In genomic region chr10:127179871-127180694, GRCm38 (mm10) we compare ENCODE assay signal across 8 mouse cellular contexts. TPM values are rescaled to one million over a fixed set of nuclear protein-coding genes. Genes with fewer than 3 reads are reported as not detected.
A peak's percentile ranks its signal among the peaks of the same experiment; 100 is the strongest.
DNase-seq lines count a peak whose midpoint lies in the region; ATAC-seq and TF ChIP-seq lines count a peak whose summit lies in the region.

Gene Slc26a10, minus strand, starts transcription at chr10:127180645.

- peaks cover 7% of the 10 kb centered on the region; the same call in 1 of the 2 replicates for H3K4me1 ChIP-seq in embryonic facial prominence, embryonic 14.5 days (ENCODE audit: control insufficient read depth, insufficient read depth, low read length)
- H3K4me1 ChIP-seq in hindbrain, embryonic 10.5 days (replicated peaks) = peaks cover 65% of the 10 kb centered on the region
- H3K4me1 ChIP-seq in liver, embryonic 12.5 days = peaks cover 57% of the 10 kb centered on the region

- intact Hi-C loops in gastrocnemius, adult 2 months (cut with DNase I) = loop anchor here (5.0 to 10.0 kb wide), 2 partner anchors 32 to 155 kb away; partner anchors contain the start of gene Pip4k2c

- peak; percentile 32 for DNase-seq in gastrocnemius, adult 2 months
- no peak for DNase-seq in gastrocnemius, postnatal 10 days
- DNase-seq in CD4-positive helper T cell, adult 2 months (ENCODE audit: low read depth, low spot score) = peak; percentile 52
- peak; percentile 27 for DNase-seq in embryonic facial prominence, embryonic 14.5 days (ENCODE audit: low spot score)
- peak; percentile 35 for DNase-seq in hindbrain, embryonic 10.5 days (ENCODE audit: low spot score)
- no peak for DNase-seq in ovary, adult 18-20 months (ENCODE audit: low spot score)
- no peak for DNase-seq in thymus, postnatal 10 days (ENCODE audit: low spot score in 2 of 2)

- peak within 1 kb of the TSS; percentile 49 for H3K4me2 ChIP-seq in embryonic facial prominence, embryonic 14.5 days (ENCODE audit: low read depth, low read length)
- peak within 1 kb of the TSS; percentile 56 for H3K4me2 ChIP-seq in liver, embryonic 12.5 days

- H3K9ac ChIP-seq in embryonic facial prominence, embryonic 14.5 days (ENCODE audit: low read depth, low read length) = no peak within 1 kb of the TSS
- 0 out of 2 replicates have a peak within 1 kb of the TSS, but pooled peaks have one; percentile 1 for H3K9ac ChIP-seq in liver, embryonic 12.5 days

- H3K4me3 ChIP-seq in gastrocnemius, adult 2 months = peak within 1 kb of the TSS; percentile 73
- peak within 1 kb of the TSS; percentile 21 for H3K4me3 ChIP-seq in embryonic facial prominence, embryonic 14.5 days (ENCODE audit: low read depth, low read length)
- peak within 1 kb of the TSS; percentile 35 for H3K4me3 ChIP-seq in hindbrain, embryonic 10.5 days
- peak within 1 kb of the TSS; percentile 31 for H3K4me3 ChIP-seq in liver, embryonic 12.5 days

- WGBS in embryonic facial prominence, embryonic 14.5 days = 3% methylated on average over 27 of the region's 34 CpGs
- 2% methylated on average over 34 of the region's 34 CpGs for whole genome bisulfite sequencing in hindbrain, embryonic 10.5 days
- WGBS in liver, embryonic 12.5 days (ENCODE audit: insufficient replicate concordance) = 5% methylated on average over 34 of the region's 34 CpGs

- H3K36me3 ChIP-seq in embryonic facial prominence, embryonic 14.5 days (ENCODE audit: control insufficient read depth, insufficient read depth, low read length) = peaks cover 26% of the 10 kb centered on the region
- H3K36me3 ChIP-seq in hindbrain, embryonic 10.5 days = peaks cover 17% of the 10 kb centered on the region
- H3K36me3 ChIP-seq in liver, embryonic 12.5 days = peaks cover 4% of the 10 kb centered on the region; the same call in 1 of the 2 replicates

- ATAC-seq in embryonic facial prominence, embryonic 14.5 days (ENCODE audit: low read depth) = peak; percentile 34
- ATAC-seq in liver, embryonic 12.5 days = no peak

- TF ChIP-seq CTCF in gastrocnemius, adult 2 months (IDR thresholded peaks at IDR 0.05) = no peak

- H3K9me3 ChIP-seq in embryonic facial prominence, embryonic 14.5 days (ENCODE audit: control insufficient read depth, low read length) = no peaks in the 10 kb centered on the region
- no peaks in the 10 kb centered on the region for H3K9me3 ChIP-seq in hindbrain, embryonic 10.5 days
- H3K9me3 ChIP-seq in liver, embryonic 12.5 days (replicated peaks) = no peaks in the 10 kb centered on the region

- H3K27me3 ChIP-seq in embryonic facial prominence, embryonic 14.5 days (replicated peaks; ENCODE audit: control insufficient read depth, insufficient read depth, low read length) = peaks cover 51% of the 10 kb centered on the region
- peaks cover 96% of the 10 kb centered on the region for H3K27me3 ChIP-seq in hindbrain, embryonic 10.5 days (ENCODE audit: insufficient read depth, poor library complexity, severe bottlenecking)
- peaks cover 86% of the 10 kb centered on the region for H3K27me3 ChIP-seq in liver, embryonic 12.5 days (replicated peaks)

- H3K27ac ChIP-seq in gastrocnemius, adult 2 months = peak within 1 kb of the TSS; percentile 74
- H3K27ac ChIP-seq in embryonic facial prominence, embryonic 14.5 days (replicated peaks; ENCODE audit: low read depth, low read length) = no peak within 1 kb of the TSS
- no peak within 1 kb of the TSS for H3K27ac ChIP-seq in hindbrain, embryonic 10.5 days
- no peak within 1 kb of the TSS for H3K27ac ChIP-seq in liver, embryonic 12.5 days

RNA-seq across cellular contexts. Expression of gene Slc26a10, which starts in this region (rescaled TPM):
- 1 to 10 TPM; 4.1 to 5.4 TPM for total RNA-seq in gastrocnemius, adult 2 months (2021)
- total RNA-seq in gastrocnemius, postnatal 10 days (2021) = 1 to 10 TPM; 3.0 to 6.1 TPM
- polyA plus RNA-seq in embryonic facial prominence, embryonic 14.5 days (2014; fragmentation: Nextera tagmentation; extraction: Ambion mirVana) = 0.86 and 1.7 TPM in 2 replicates
- 1.6 and 2.1 TPM in 2 replicates for polyA plus RNA-seq in hindbrain, embryonic 10.5 days (2016; fragmentation: Nextera tagmentation; extraction: Ambion mirVana)
- 3.0 and 3.6 TPM in 2 replicates for polyA plus RNA-seq in liver, embryonic 12.5 days (2016; fragmentation: Nextera tagmentation; extraction: Ambion mirVana)

Comparison
In these comparisons a context has a peak if more than half of its experiments do, and no peak if none do; other contexts are left out.
1. DNase-seq: peak in gastrocnemius, adult 2 months (single experiment), CD4-positive helper T cell, adult 2 months (single experiment), embryonic facial prominence, embryonic 14.5 days (single experiment) and hindbrain, embryonic 10.5 days (single experiment); none in gastrocnemius, postnatal 10 days (single experiment), ovary, adult 18-20 months (single experiment) and thymus, postnatal 10 days (0 of 2).
2. H3K4me3 ChIP-seq: peak in every context shown above with its lines; median percentile 73 in gastrocnemius, adult 2 months; 35 in hindbrain, embryonic 10.5 days; 31 in liver, embryonic 12.5 days; 21 in embryonic facial prominence, embryonic 14.5 days.